Mouse (Mus musculus) embryo, embryonic 11.5 days (tissue): Measurements from ENCODE around the gene Olfr1513.
"Not testable (repeated sequence)": the region's sequence is repeated elsewhere in the genome, so short reads cannot be mapped to it uniquely, and the experiment has no call there.

Experiments
- DNase-seq: peaks from one replicate; pipeline ENCODE4 v3.0.0-alpha.2; 2012; ENCODE audit warnings: low read depth, low spot score

Gene Olfr1513

GRCm38 (mm10) chr14:52310906-52311305 lies 45.3 kb downstream of the Olfr1513 start:
- no peak for DNase-seq

GRCm38 (mm10) chr14:52310343-52310742 lies 45.9 kb downstream of the Olfr1513 start:
- DNase-seq, result not testable (repeated sequence)

- no peak for DNase-seq
Measured at GRCm38 (mm10) chr14:52306100-52306499, 50.1 kb downstream of the Olfr1513 start.

- DNase-seq, result peak; percentile 87
Measured at GRCm38 (mm10) chr14:52304644-52305271, 51.5 kb downstream of the Olfr1513 start, which contains the start of gene Mettl3. Gene Mettl3, minus strand, starts transcription at chr14:52305128.

- not testable (repeated sequence) for DNase-seq
Measured at GRCm38 (mm10) chr14:52303517-52303916, 52.7 kb downstream of the Olfr1513 start.
